ENCODE assay signal across 24 mouse cellular contexts in the genomic region with DNA sequence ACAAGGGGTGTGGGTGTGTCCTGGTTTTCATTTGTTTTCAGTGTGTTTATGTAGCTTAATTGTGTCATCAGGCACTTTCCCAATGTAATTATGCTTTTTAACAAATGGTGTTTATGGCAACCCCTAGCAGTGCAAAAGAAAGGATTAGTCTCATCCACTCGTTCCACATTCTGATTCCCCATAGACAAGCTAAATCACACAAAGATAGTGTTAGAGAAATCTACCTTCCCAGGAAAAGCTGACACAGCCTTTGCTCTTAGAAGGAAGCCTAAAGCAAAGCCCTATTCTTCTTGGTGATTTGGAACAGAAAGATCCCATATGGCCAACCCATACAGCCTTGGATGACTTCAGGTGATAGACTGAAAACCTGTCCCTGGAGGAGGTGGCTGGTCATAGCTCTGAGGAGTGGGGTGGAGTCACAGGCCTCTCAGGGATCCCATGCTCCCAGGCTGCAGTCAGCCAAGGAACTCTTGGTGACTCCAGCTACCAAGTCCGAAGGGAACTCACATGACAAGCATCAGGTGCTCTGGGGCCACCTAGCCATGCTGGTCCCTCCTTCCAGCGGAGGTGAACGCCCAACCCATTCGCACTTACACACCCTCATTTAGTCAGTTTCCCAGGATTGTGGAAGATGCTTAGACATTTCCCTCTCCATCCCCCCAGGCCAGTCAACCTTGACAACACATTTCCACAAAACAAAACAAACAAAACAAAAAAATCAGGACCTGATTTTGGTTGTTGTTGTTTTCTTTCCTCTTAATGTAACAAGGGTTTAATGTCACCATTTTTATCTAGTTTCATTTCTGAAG. TPM values are rescaled to one million over a fixed set of nuclear protein-coding genes. Genes with fewer than 3 reads are reported as not detected.
A peak's percentile ranks its signal among the peaks of the same experiment; 100 is the strongest.
DNase-seq lines count a peak whose midpoint lies in the region; ATAC-seq and TF ChIP-seq lines count a peak whose summit lies in the region.
"Had no signal": no experiment of that assay in that cellular context is flagged by ENCODE, and none has a peak within 500 bp of the region (broad histone marks: within the 10 kb centered on the region; RNA-seq: fewer than 3 reads in every experiment).

No protein-coding gene starts in this region.

- 68% methylated on average over 5 of the region's 5 CpGs for WGBS in cerebellum, adult 2 months
- WGBS in forebrain, embryonic 13.5 days: 51% methylated on average over 5 of the region's 5 CpGs
- 84% methylated on average over 5 of the region's 5 CpGs for WGBS in forebrain, embryonic 10.5 days
- WGBS in midbrain, embryonic 15.5 days: 75% methylated on average over 5 of the region's 5 CpGs
- WGBS in midbrain, postnatal 0 days: 74% methylated on average over 5 of the region's 5 CpGs

- ATAC-seq in forebrain, embryonic 13.5 days: peak; percentile 81
- 0 out of 2 replicates have a peak, but pooled peaks have one; percentile 46 for ATAC-seq in midbrain, embryonic 15.5 days (replicated peaks)
- ATAC-seq in midbrain, postnatal 0 days (ENCODE audit: low FRiP score): no peak
- ATAC-seq in megakaryocyte progenitor cell, adult 5-6 weeks (replicated peaks; ENCODE audit: poor library complexity): no peak
- ATAC-seq: intestine, postnatal 0 days; liver, embryonic 12.5 days; liver, postnatal 0 days; lung, postnatal 0 days; Patski had no signal

- no peaks in the 10 kb centered on the region for H3K9me3 ChIP-seq in forebrain, embryonic 13.5 days (replicated peaks)
- no peaks in the 10 kb centered on the region for H3K9me3 ChIP-seq in forebrain, embryonic 10.5 days
- no peaks in the 10 kb centered on the region for H3K9me3 ChIP-seq in midbrain, embryonic 15.5 days
- H3K9me3 ChIP-seq in midbrain, postnatal 0 days (ENCODE audit: low read length): no peaks in the 10 kb centered on the region
- H3K9me3 ChIP-seq: embryonic facial prominence, embryonic 12.5 days; liver, embryonic 12.5 days had no signal

- no peak overlapping the region for H3K4me2 ChIP-seq in forebrain, embryonic 13.5 days
- no peak overlapping the region for H3K4me2 ChIP-seq in midbrain, embryonic 15.5 days
- no peak overlapping the region for H3K4me2 ChIP-seq in midbrain, postnatal 0 days (ENCODE audit: low read depth, low read length, poor library complexity, severe bottlenecking)
- H3K4me2 ChIP-seq: embryonic facial prominence, embryonic 12.5 days; liver, embryonic 12.5 days had no signal

- TF ChIP-seq CTCF in cerebellum, adult 2 months (IDR thresholded peaks at IDR 0.05; ENCODE audit: borderline replicate concordance, insufficient read depth, low read depth, low read length): no peak
- TF ChIP-seq CTCF in midbrain, postnatal 0 days (IDR thresholded peaks at IDR 0.05): no peak

- no peak for TF ChIP-seq POLR2A in cerebellum, adult 2 months (IDR thresholded peaks at IDR 0.05; ENCODE audit: borderline replicate concordance, insufficient read depth, low read length)

- no peaks in the 10 kb centered on the region for H3K36me3 ChIP-seq in forebrain, embryonic 13.5 days (ENCODE audit: poor library complexity, severe bottlenecking)
- no peaks in the 10 kb centered on the region for H3K36me3 ChIP-seq in forebrain, embryonic 10.5 days (replicated peaks)
- no peaks in the 10 kb centered on the region for H3K36me3 ChIP-seq in midbrain, embryonic 15.5 days (replicated peaks)
- no peaks in the 10 kb centered on the region for H3K36me3 ChIP-seq in midbrain, postnatal 0 days (ENCODE audit: insufficient read depth, low read length)
- H3K36me3 ChIP-seq: embryonic facial prominence, embryonic 12.5 days; liver, embryonic 12.5 days had no signal

- H3K27ac ChIP-seq in cerebellum, adult 2 months (ENCODE audit: insufficient read depth, low read length): no peak overlapping the region
- peak overlapping the region; percentile 77 for H3K27ac ChIP-seq in forebrain, embryonic 13.5 days
- H3K27ac ChIP-seq in forebrain, embryonic 10.5 days: no peak overlapping the region
- H3K27ac ChIP-seq in midbrain, embryonic 15.5 days: no peak overlapping the region
- no peak overlapping the region for H3K27ac ChIP-seq in midbrain, postnatal 0 days (ENCODE audit: low read depth, low read length)
- H3K27ac ChIP-seq: embryonic facial prominence, embryonic 12.5 days; liver, embryonic 12.5 days had no signal

- no peak overlapping the region for H3K9ac ChIP-seq in forebrain, embryonic 13.5 days
- no peak overlapping the region for H3K9ac ChIP-seq in midbrain, embryonic 15.5 days
- H3K9ac ChIP-seq in midbrain, postnatal 0 days (replicated peaks; ENCODE audit: low read length, poor library complexity, severe bottlenecking): no peak overlapping the region
- H3K9ac ChIP-seq: embryonic facial prominence, embryonic 12.5 days; liver, embryonic 12.5 days; liver, postnatal 0 days had no signal

- H3K4me1 ChIP-seq in cerebellum, adult 2 months (ENCODE audit: control insufficient read depth, insufficient read depth, low read length): peaks cover 4% of the 10 kb centered on the region; the same call in 1 of the 2 replicates
- H3K4me1 ChIP-seq in forebrain, embryonic 13.5 days: peaks cover 54% of the 10 kb centered on the region
- H3K4me1 ChIP-seq in forebrain, embryonic 10.5 days: peaks cover 16% of the 10 kb centered on the region
- H3K4me1 ChIP-seq in midbrain, embryonic 15.5 days: peaks cover 6% of the 10 kb centered on the region
- no peaks in the 10 kb centered on the region for H3K4me1 ChIP-seq in midbrain, postnatal 0 days (ENCODE audit: insufficient read depth, low read length)
- H3K4me1 ChIP-seq: embryonic facial prominence, embryonic 12.5 days; liver, embryonic 12.5 days had no signal

- H3K27me3 ChIP-seq in cerebellum, adult 2 months (ENCODE audit: control insufficient read depth, insufficient read depth, low read length): no peaks in the 10 kb centered on the region; the same call in 1 of the 2 replicates
- no peaks in the 10 kb centered on the region for H3K27me3 ChIP-seq in forebrain, embryonic 13.5 days
- H3K27me3 ChIP-seq in forebrain, embryonic 10.5 days (ENCODE audit: poor library complexity, severe bottlenecking): no peaks in the 10 kb centered on the region
- H3K27me3 ChIP-seq in midbrain, embryonic 15.5 days (replicated peaks): no peaks in the 10 kb centered on the region
- no peaks in the 10 kb centered on the region for H3K27me3 ChIP-seq in midbrain, postnatal 0 days (ENCODE audit: insufficient read depth, low read length)
- H3K27me3 ChIP-seq: CH12.LX; embryonic facial prominence, embryonic 12.5 days; liver, embryonic 12.5 days had no signal

- peak; percentile 11 to 15 for DNase-seq in cerebellum, adult 2 months
- DNase-seq in cerebellum, adult 9-11 months: no peak
- DNase-seq in forebrain, embryonic 10.5 days (ENCODE audit: extremely low spot score, low spot score): no peak
- no peak for DNase-seq in midbrain, postnatal 0 days (ENCODE audit: low spot score)
- no peak for DNase-seq in ovary, postnatal 36 days (ENCODE audit: low spot score)
- DNase-seq: adrenal gland, postnatal 36 days; embryo, embryonic 11 days; gastrocnemius, postnatal 14 days; heart, postnatal 14 days; kidney, adult 9 months; kidney, postnatal 10 days; liver, postnatal 0 days; lung, postnatal 4 days; retina, postnatal 1 day; right cerebral cortex, postnatal 14 days had no signal

- no peak overlapping the region for H3K4me3 ChIP-seq in cerebellum, adult 2 months (replicated peaks; ENCODE audit: insufficient read depth, low read depth, low read length)
- H3K4me3 ChIP-seq in forebrain, embryonic 13.5 days: no peak overlapping the region
- no peak overlapping the region for H3K4me3 ChIP-seq in forebrain, embryonic 10.5 days
- H3K4me3 ChIP-seq in midbrain, embryonic 15.5 days: no peak overlapping the region
- H3K4me3 ChIP-seq in midbrain, postnatal 0 days (ENCODE audit: low read depth, low read length): no peak overlapping the region
- H3K4me3 ChIP-seq: embryonic facial prominence, embryonic 12.5 days; liver, embryonic 12.5 days had no signal

RNA-seq across cellular contexts. Expression of a gene that starts 47.9 kb away (rescaled TPM):
- 11.6 and 15.3 TPM in 2 replicates for polyA plus RNA-seq in cerebellum, adult 2 months (2012; rRNA removed)
- polyA plus RNA-seq in forebrain, embryonic 13.5 days (2015; fragmentation: Nextera tagmentation; extraction: Ambion mirVana): 21.0 and 22.3 TPM in 2 replicates
- 9.5 and 10.5 TPM in 2 replicates for polyA plus RNA-seq in forebrain, embryonic 10.5 days (2016; fragmentation: Nextera tagmentation; extraction: Ambion mirVana)
- 16.8 and 17.3 TPM in 2 replicates for polyA plus RNA-seq in midbrain, embryonic 15.5 days (2015; fragmentation: Nextera tagmentation; extraction: Ambion mirVana)
- 21.4 and 23.8 TPM in 2 replicates for total RNA-seq in midbrain, postnatal 0 days (2014; rRNA removed)
- polyA plus RNA-seq in midbrain, postnatal 0 days (2015; fragmentation: Nextera tagmentation; extraction: Ambion mirVana): 21.3 and 23.3 TPM in 2 replicates
- 16.6 and 19.3 TPM in 2 replicates for total RNA-seq in megakaryocyte progenitor cell, adult 5-6 weeks (2015)
- 18.1 TPM in 2 replicates for total RNA-seq in megakaryocyte progenitor cell, adult 5-6 weeks (2017)

Comparison
In these comparisons a context has a peak if more than half of its experiments do, and no peak if none do; other contexts are left out.
1. DNase-seq: peak in cerebellum, adult 2 months (2 of 2); none in cerebellum, adult 9-11 months (single experiment), forebrain, embryonic 10.5 days (single experiment), midbrain, postnatal 0 days (single experiment) and ovary, postnatal 36 days (single experiment).
2. ATAC-seq: peak in forebrain, embryonic 13.5 days (single experiment) and midbrain, embryonic 15.5 days (single experiment); none in midbrain, postnatal 0 days (single experiment) and megakaryocyte progenitor cell, adult 5-6 weeks (single experiment).